Mouse (Mus musculus) hindbrain, postnatal 0 days (tissue): ENCODE measurements around the gene Nat9. TPM values are rescaled to one million over a fixed set of nuclear protein-coding genes. Genes with fewer than 3 reads are reported as not detected.

Source experiments
- ATAC-seq: fragments of 200-750 bp; cut with Nextera tagmentation; 2 replicates; pipeline ENCODE4 v1.8.0; 2017; ENCODE audit warnings: mild to moderate bottlenecking, moderate TSS enrichment, moderate library complexity
- DNase-seq: peaks from one replicate; pipeline ENCODE4 v3.0.0-alpha.2; 2015; ENCODE audit warnings: low spot score
- H3K27ac ChIP-seq: fragments of 300-500 bp; sonication (generic); 2 replicates; pipeline ENCODE4 v1.5.1; 2014; ENCODE audit warnings: mild to moderate bottlenecking
- H3K27me3 ChIP-seq: fragments of 300-500 bp; sonication (generic); 2 replicates; pipeline ENCODE4 v1.6.1; 2014; ENCODE audit warnings: low read length, mixed read lengths; ENCODE audit not compliant: insufficient read depth
- H3K36me3 ChIP-seq: fragments of 300-500 bp; sonication (generic); 2 replicates; pipeline ENCODE4 v1.6.1; 2014; ENCODE audit warnings: low read length, mixed read lengths; ENCODE audit not compliant: insufficient read depth
- H3K4me1 ChIP-seq: fragments of 300-500 bp; sonication (generic); 2 replicates; pipeline ENCODE4 v1.6.1; 2014; ENCODE audit warnings: antibody characterized with exemption, low read length, mixed read lengths; ENCODE audit not compliant: insufficient read depth
- H3K4me2 ChIP-seq: fragments of 300-500 bp; sonication (generic); 2 replicates; pipeline ENCODE4 v1.6.1; 2014; ENCODE audit warnings: low read depth, mild to moderate bottlenecking, low read length, moderate library complexity, mixed read lengths
- H3K4me3 ChIP-seq: fragments of 300-500 bp; sonication (generic); 2 replicates; pipeline ENCODE4 v1.5.1; 2014; ENCODE audit warnings: low read length
- H3K9ac ChIP-seq: fragments of 300-500 bp; sonication (generic); replicated peaks from 2 replicates; pipeline ENCODE4 v1.6.1; 2014; ENCODE audit warnings: mild to moderate bottlenecking, low read length, moderate library complexity, mixed read lengths
- H3K9me3 ChIP-seq: fragments of 300-500 bp; sonication (generic); 2 replicates; pipeline ENCODE4 v1.6.1; 2016; ENCODE audit warnings: low read length, mixed read lengths
- CTCF ChIP-seq: IDR thresholded peaks from 2 replicates; pipeline ENCODE4 v1.5.1; 2016; ENCODE audit warnings: antibody characterized with exemption, control low read depth, low read depth
- WGBS: fragments of 180-500 bp; shearing (Covaris S2); extraction: QIAGEN DNeasy Blood & Tissue Kit; methylation state at CpG from one replicate; pipeline ENCODE4 v1.1.7; 2014; 5-methylcytosine and 5-hydroxymethylcytosine counted together
- polyA plus RNA-seq: library from polyadenylated mRNA; unstranded; fragments of >200 nt; fragmentation: Nextera tagmentation; extraction: Ambion mirVana; gene quantifications from 2 replicates; pipeline ENCODE4 v1.2.1, GENCODE M21; 2015
- total RNA-seq: library from RNA; depleted of rRNA; stranded (reverse); fragments of >200 nt; gene quantifications from 2 replicates; pipeline ENCODE4 v1.2.3, GENCODE M21; 2014

Nat9 gene
- total and polyA plus RNA-seq, 2 experiments from 2014 or later: 17.3 to 22.2 TPM

- H3K4me2 ChIP-seq: no peak overlapping the region
- peaks cover 6% of the 10 kb centered on the region for H3K4me1 ChIP-seq
- no peak overlapping the region for H3K9ac ChIP-seq
- TF ChIP-seq CTCF: no peak
- 43% methylated on average over 6 of the region's 6 CpGs for WGBS
- H3K9me3 ChIP-seq: no peaks in the 10 kb centered on the region
- no peak overlapping the region for H3K4me3 ChIP-seq
- peak overlapping the region; percentile 64; the same call in 1 of the 2 replicates for H3K27ac ChIP-seq
- DNase-seq (peak; percentile 52), ATAC-seq (no peak)
- H3K36me3 ChIP-seq: no peaks in the 10 kb centered on the region
- no peaks in the 10 kb centered on the region for H3K27me3 ChIP-seq
Observed at GRCm38 (mm10) chr11:115179881-115180280, 7.8 kb downstream of the Nat9 start.

GRCm38 (mm10) chr11:115179191-115179590, 8.5 kb downstream of the Nat9 start:
- no peak for TF ChIP-seq CTCF
- Histone ChIP-seq H3K4me2 (no peak overlapping the region), H3K9me3 (no peaks in the 10 kb centered on the region), H3K36me3 (no peaks in the 10 kb centered on the region), H3K9ac (no peak overlapping the region), H3K27ac (peak overlapping the region; percentile 68; the same call in 1 of the 2 replicates), H3K4me1 (peaks cover 10% of the 10 kb centered on the region), H3K4me3 (no peak overlapping the region), H3K27me3 (no peaks in the 10 kb centered on the region)
- peak; percentile 79 for ATAC-seq
- DNase-seq: peak; percentile 83
- WGBS: 44% methylated on average over 6 of the region's 6 CpGs

- 52% methylated on average over 2 of the region's 2 CpGs for WGBS
- Histone ChIP-seq H3K9ac (no peak overlapping the region), H3K4me1 (peaks cover 14% of the 10 kb centered on the region), H3K27me3 (no peaks in the 10 kb centered on the region), H3K4me2 (no peak overlapping the region), H3K27ac (peak overlapping the region; percentile 68; the same call in 1 of the 2 replicates), H3K9me3 (no peaks in the 10 kb centered on the region), H3K36me3 (no peaks in the 10 kb centered on the region), H3K4me3 (no peak overlapping the region)
- DNase-seq (no peak), ATAC-seq (no peak)
- no peak for TF ChIP-seq CTCF
Observed at GRCm38 (mm10) chr11:115178766-115179165, 8.9 kb downstream of the Nat9 start.

- Histone ChIP-seq H3K27me3 (no peaks in the 10 kb centered on the region), H3K4me2 (no peak overlapping the region; the same call in 1 of the 2 replicates), H3K27ac (peak overlapping the region; percentile 68), H3K4me3 (no peak overlapping the region), H3K4me1 (peaks cover 14% of the 10 kb centered on the region), H3K9ac (no peak overlapping the region), H3K36me3 (no peaks in the 10 kb centered on the region), H3K9me3 (no peaks in the 10 kb centered on the region)
- TF ChIP-seq CTCF: no peak
- DNase-seq (peak; percentile 84), ATAC-seq (peak; percentile 76)
- WGBS: 18% methylated on average over 10 of the region's 10 CpGs
Observed at GRCm38 (mm10) chr11:115177559-115178195, 10.0 kb downstream of the Nat9 start.

- Histone ChIP-seq H3K4me3 (no peak overlapping the region), H3K36me3 (no peaks in the 10 kb centered on the region), H3K27me3 (no peaks in the 10 kb centered on the region), H3K9ac (no peak overlapping the region), H3K27ac (peak overlapping the region; percentile 68), H3K4me2 (no peak overlapping the region), H3K4me1 (peaks cover 21% of the 10 kb centered on the region), H3K9me3 (no peaks in the 10 kb centered on the region)
- DNase-seq (no peak), ATAC-seq (no peak)
- no peak for TF ChIP-seq CTCF
- WGBS: 58% methylated on average over 24 of the region's 24 CpGs
Observed at GRCm38 (mm10) chr11:115176399-115177190, 11.1 kb downstream of the Nat9 start.

- ATAC-seq (no peak), DNase-seq (no peak)
- Histone ChIP-seq H3K27me3 (no peaks in the 10 kb centered on the region), H3K27ac (0 out of 2 replicates have a peak overlapping the region, but pooled peaks have one; percentile 26), H3K4me1 (peaks cover 21% of the 10 kb centered on the region), H3K4me2 (0 out of 2 replicates have a peak overlapping the region, but pooled peaks have one; percentile 17), H3K36me3 (no peaks in the 10 kb centered on the region), H3K4me3 (no peak overlapping the region), H3K9ac (no peak overlapping the region), H3K9me3 (no peaks in the 10 kb centered on the region)
- no peak for TF ChIP-seq CTCF
- 13% methylated on average over 16 of the region's 16 CpGs for WGBS
Observed at GRCm38 (mm10) chr11:115173549-115174339, 13.9 kb downstream of the Nat9 start.
